Mouse (Mus musculus): ENCODE data around the gene Dnmt1.
A peak's percentile ranks its signal among the peaks of the same experiment; 100 is the strongest.

Dnmt1 gene

DNA sequence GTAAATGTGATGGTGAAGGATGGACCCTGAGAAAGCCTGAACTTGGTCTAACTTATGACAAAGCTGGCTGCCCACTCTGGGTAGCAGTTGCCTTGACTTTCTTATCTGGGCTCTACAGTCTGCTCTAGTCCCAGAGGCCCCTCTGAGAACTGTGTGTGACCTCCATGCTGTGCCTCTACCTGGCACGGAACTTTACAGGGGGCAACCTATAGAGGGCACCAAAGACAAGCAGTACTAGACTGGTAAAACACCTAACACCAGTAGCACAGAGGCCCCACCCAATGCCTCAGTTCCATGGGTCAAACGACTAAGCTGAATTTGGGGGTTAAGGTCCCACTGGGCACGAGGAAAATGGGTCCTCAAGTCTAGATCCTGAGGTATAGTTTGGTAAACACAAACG lies 43.5 kb downstream of the Dnmt1 start:
- peak; percentile 64 for DNase-seq

GRCm38 (mm10) chr9:20909948-20910347 lies 49.7 kb downstream of the Dnmt1 start:
- DNase-seq = no peak

- no peak for DNase-seq
Measured at GRCm38 (mm10) chr9:20902174-20902491, 57.6 kb downstream of the Dnmt1 start.

GRCm38 (mm10) chr9:20901466-20902173 lies 58.1 kb downstream of the Dnmt1 start:
- peak; percentile 43 for DNase-seq

DNA sequence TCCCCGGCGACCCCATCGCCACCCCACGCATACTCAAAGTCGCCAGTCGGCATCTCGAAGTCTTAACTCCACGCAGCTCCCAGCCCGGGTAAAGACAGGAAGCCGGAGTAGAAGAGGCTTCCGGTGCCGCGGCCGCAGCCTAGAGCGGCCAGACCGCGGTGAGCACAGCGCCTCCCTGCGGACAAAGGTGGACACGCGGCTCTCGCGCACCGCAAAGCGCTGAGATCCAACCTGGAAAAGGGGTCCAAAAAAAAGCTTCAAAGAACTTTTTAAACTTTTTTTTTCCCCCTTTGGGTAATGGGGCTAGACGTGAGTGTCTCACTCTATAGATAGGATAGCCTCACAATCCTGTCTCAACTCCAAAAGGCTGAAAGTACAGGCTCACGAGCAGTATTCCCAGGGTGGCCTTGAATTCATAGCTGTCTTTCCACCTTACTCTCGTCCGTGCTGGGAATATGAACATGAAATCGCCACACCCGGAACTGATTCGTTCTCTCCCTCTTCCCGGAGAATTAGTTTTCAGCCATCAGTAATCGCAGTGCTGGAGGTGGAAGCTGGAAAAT lies 61.1 kb downstream of the Dnmt1 start, which contains the start of gene Eif3g:
Eif3g (minus strand) TSS at position 113 of the 563 bp plus-strand sequence.
- DNase-seq = peak; percentile 92

DNA sequence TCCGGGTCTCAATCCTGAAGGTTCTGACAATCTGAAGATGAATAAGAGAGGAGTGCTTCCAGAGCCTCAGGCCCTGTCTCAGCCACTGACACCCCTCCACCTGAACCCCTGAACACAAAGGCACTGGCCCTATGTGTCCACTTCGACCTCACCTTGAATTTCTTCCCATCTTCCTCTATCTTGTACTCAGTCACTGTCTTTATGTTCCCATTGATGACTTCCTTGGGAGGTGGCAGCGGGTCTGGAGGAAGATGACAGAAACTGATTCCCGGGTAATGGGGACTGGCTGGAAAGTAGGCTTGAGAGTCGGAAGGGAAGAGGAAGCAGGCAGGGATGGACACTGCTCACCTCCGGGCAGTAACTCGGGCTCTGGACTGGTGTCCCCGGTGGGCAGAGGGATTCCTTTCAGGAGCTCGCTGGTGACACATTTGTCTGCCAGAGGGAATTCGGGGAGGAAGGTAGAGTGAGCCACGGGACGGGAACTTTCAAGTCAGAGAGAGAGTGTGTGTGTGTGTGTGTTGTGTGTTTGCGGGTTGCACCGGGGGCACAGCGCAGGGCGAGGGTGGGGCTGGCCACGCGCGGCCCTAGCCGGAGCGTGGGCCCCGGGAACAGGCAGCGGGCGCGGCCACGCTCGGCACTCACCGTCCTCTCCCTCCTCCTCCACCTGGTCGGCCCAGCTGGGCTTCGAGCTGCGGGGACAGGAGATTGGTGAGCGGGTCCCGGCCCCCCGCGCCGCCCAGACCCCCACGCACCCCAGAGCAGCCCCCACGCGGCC lies 61.8 kb downstream of the Dnmt1 start:
- DNase-seq = no peak

DNA sequence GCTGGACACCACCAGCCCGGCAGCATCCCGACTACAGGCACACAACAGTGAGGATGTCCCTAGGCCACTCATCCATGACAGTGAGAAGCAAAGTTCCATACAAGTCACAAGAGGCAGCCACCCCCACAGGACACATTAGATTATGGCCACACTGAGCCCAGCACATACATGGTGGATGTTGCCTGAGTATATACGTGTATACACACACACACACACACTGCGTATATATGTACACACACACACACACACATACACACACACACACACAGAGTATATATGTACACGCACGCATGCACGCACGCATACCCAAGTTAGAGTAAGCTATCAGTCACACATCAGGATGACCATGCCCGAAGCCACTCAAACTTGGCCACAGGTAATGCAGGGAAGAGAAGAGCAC lies 64.3 kb downstream of the Dnmt1 start:
- no peak for DNase-seq

DNA sequence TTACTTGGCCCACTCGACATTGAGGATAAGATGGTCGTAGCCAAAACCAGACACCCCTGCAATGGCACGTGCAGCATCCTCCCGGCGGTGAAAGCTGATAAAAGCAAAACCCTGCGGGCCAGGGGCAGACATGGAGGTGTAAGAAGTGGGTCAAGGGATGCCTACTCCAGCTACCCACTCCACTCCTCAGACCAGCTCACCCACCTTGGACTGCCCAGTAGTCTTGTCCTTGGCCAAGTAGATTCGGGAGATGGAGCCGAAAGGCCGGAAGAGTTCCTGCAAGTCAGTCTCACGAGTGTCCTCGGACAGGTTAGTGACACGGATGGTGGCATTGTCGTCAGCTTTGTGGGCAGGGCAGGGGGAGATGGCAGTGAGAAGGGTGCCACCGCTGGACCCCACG lies 65.1 kb downstream of the Dnmt1 start:
- DNase-seq = no peak

GRCm38 (mm10) chr9:20893590-20894343 lies 65.9 kb downstream of the Dnmt1 start:
- no peak for DNase-seq

DNA sequence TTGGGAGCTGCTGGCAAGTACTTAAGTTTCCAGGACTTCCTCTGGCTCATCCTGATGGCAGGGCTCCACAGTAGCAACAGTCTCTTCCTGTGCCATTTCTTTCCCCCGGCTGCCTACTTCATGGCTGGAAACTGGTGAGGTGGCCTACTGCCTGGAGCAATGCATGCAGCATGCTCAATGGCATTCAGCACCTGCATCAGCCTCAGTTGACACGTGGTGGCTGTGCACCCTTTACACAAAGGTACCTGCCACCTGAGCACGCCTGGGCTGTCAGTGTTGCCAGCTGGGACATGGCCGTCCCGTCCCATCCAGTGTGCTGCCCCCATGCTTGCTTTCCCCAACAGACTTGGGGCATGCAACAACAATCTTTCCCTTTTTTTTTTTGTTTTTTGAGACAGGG lies 66.6 kb downstream of the Dnmt1 start:
- DNase-seq = no peak

- no peak for DNase-seq
Measured at GRCm38 (mm10) chr9:20892104-20892653, 67.5 kb downstream of the Dnmt1 start.

DNA sequence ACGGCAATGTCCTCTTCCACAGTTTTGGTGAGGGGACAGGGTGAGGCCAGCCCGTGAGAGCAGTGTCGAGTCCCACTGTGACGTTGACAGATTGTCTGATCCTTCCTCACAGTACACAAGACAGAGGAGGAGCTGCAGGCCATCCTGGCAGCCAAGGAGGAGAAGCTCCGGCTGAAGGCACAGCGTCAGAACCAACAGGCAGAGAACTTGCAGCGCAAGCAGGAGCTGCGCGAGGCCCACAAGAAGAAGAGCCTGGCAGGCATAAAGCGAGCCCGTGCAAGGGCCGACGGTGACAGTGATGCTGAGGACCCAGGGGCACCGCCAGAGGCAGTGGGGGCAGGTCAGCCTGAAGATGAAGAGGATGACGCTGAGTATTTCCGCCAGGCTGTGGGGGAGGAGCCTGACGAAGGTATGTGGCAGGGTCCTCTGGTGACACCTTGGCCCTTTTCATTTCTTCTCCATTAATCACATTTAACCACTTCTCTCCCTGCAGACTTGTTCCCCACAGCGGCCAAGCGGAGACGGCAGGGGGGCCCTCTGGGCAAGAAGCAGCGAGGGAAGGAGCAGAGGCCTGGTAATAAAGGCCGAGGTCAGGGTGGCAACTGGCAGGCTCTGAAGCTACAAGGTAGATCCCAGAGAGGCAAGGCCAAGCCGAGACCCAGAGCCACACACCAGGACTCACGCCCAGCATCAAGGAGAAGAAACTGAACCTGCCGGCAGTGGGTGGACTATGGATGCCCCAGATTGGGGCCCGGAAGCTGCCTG lies 68.2 kb downstream of the Dnmt1 start:
- no peak for DNase-seq

- DNase-seq = no peak
Measured at GRCm38 (mm10) chr9:20890411-20890810, 69.3 kb downstream of the Dnmt1 start.

DNA sequence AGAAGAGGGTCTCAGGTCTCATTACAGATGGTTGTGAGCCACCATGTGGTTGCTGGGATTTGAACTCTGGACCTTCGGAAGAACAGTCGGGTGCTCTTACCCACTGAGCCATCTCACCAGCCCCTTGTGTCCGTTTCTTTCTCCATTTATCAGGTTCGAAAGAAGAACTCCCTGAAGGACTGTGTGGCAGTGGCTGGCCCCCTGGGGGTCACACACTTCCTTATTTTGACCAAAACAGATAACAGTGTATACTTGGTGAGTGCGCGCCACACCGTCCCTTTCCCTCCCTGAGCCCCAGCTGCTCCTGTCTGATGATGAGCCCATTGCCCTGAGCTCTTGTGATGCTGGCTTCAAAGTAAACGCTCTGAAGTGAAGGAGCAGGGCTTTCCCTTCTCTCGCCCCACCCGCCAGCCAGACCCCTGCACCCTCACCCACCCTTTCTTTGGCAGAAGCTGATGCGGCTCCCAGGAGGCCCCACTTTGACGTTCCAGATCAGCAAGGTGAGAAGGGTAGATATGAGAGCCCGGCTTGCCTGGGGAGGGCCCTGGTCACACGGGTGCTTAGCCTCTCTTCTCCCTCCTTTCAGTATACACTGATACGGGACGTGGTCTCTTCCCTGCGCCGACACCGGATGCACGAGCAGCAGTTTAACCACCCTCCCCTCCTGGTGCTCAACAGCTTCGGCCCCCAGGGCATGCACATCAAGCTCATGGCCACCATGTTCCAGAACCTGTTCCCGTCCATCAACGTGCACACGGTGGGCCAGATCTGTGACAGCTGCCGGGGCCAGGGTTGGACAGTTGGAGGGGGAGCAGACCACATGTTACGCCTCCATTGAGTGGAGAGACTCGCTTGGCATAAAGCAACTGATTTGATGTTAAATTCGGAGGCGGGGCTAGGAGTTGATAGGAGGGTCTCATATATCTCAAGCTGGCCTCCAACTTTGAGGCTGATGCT lies 70.2 kb downstream of the Dnmt1 start:
- DNase-seq = no peak

- DNase-seq = no peak
Measured at GRCm38 (mm10) chr9:20888386-20888765, 71.3 kb downstream of the Dnmt1 start.

DNA sequence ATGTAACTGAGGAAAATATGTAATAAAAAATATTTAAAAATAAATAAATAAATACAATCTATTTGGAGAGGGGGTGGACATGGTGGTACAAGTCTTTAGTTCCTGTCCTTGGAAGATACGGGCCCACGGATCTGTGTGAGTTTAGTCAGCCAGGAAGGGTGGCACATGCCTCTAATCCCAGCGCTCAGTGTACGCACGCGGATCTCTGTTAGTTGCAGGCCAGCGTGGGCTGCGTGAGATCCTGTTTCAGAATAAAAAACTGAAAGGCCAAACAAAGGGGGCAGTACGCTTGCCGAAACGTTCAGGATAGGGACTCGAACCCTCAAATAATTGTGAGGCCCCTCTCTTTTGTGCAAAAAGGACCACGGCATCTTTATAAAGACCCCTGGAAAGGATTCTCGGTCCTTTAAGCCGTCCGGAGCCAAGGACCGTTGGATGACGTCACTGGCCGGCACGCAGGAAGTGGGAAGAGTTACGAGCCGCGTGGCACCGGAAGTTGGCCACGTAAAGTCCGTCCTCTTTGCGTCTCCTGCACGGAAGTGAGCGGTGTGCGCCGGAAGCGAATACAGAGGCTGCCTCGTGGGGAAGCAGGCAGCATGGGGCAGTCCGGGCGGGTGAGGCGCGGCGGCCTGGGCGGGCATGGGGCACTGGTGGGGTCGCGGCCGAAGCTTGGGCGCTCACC lies 71.8 kb downstream of the Dnmt1 start, which contains the start of gene Ppan:
Ppan (plus strand) TSS at position 472 of the 682 bp plus-strand sequence.
- peak; percentile 92 for DNase-seq

- no peak for DNase-seq
Measured at GRCm38 (mm10) chr9:20887191-20887590, 72.5 kb downstream of the Dnmt1 start.

- DNase-seq = no peak
Measured at GRCm38 (mm10) chr9:20886563-20886962, 73.1 kb downstream of the Dnmt1 start.

DNA sequence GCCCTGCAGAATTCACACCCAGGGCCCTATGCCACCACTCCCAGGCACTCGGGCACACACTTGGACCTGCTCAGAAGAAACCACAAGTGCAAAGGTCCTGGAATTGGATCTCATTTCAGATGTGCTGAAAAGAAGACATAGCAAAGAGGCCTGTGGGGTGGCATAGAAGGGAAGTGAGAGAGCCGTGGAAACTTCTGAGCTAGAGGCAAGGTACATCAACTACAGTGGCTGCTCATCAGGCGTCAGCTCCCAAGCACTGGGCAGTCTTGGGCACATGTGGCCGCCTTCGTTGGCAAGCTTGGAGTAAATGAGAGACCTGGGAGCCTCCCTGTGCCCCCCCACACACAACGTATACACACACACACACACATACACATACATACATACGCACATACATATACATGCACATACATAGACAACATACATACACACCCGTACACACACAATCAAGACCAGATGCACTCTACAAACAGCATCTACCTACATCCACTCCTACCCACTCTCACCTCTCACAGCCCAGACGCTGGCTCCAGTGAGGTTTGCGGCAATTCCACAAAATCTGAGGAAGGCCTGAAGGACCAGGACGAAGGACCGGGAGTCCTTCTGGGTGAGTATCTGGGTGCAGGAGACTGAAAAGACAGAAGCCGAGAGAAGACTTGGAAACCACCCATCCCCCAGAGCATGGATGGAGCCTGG lies 80.4 kb downstream of the Dnmt1 start, which contains the start of gene Angptl6:
Angptl6 (minus strand) TSS at position 631 of the 696 bp plus-strand sequence.
- DNase-seq = no peak

GRCm38 (mm10) chr9:20878710-20879065 lies 81.0 kb downstream of the Dnmt1 start:
- peak; percentile 66 for DNase-seq

All from thymus, postnatal 4 days (tissue).